Mouse (Mus musculus): ENCODE results near the gene Pde4b. TPM values are rescaled to one million over a fixed set of nuclear protein-coding genes. Genes with fewer than 3 reads are reported as not detected.
A peak's percentile ranks its signal among the peaks of the same experiment; 100 is the strongest.

Pde4b gene
- polyA plus RNA-seq, 1 experiment from 2014 or later, result 7.7 TPM

DNA sequence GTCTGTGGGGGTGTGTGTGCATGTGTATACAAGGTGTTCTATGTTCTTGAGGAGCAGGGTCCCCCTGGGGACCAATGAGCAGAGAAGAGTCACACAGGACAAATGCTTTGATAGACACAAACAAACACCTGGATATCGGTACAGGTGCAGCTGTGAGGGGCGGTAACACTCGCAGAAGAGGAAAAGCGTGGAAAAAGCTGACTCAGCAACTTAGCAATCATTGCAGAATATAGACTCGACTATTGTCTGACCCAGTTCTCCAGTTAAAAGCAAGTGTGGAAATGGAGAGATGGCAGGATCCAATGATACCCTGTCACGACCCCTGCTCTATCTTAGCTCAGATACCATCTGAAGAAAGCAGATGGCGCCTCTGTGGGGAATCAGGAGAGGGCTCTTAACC lies 391.5 kb downstream of the Pde4b start:
- H3K4me2 ChIP-seq (ENCODE audit: low read depth, low read length, severe bottlenecking), result no peak overlapping the region
- ATAC-seq (replicated peaks; ENCODE audit: low FRiP score) (no peak), DNase-seq (ENCODE audit: low spot score) (no peak)
- no peak overlapping the region for H3K4me3 ChIP-seq (ENCODE audit: low read depth, low read length)
- WGBS, result 91% methylated on average over 7 of the region's 7 CpGs
- no peak overlapping the region for H3K9ac ChIP-seq (ENCODE audit: low read length)
- no peaks in the 10 kb centered on the region for H3K4me1 ChIP-seq (replicated peaks; ENCODE audit: control insufficient read depth, insufficient read depth, low read length)
- no peaks in the 10 kb centered on the region for H3K27me3 ChIP-seq (ENCODE audit: control insufficient read depth, insufficient read depth, low read length)
- H3K36me3 ChIP-seq (ENCODE audit: control insufficient read depth, insufficient read depth, low read length), result no peaks in the 10 kb centered on the region
- H3K27ac ChIP-seq (ENCODE audit: low read depth, low read length), result no peak overlapping the region
- H3K9me3 ChIP-seq (ENCODE audit: control insufficient read depth, low read length), result no peaks in the 10 kb centered on the region

DNA sequence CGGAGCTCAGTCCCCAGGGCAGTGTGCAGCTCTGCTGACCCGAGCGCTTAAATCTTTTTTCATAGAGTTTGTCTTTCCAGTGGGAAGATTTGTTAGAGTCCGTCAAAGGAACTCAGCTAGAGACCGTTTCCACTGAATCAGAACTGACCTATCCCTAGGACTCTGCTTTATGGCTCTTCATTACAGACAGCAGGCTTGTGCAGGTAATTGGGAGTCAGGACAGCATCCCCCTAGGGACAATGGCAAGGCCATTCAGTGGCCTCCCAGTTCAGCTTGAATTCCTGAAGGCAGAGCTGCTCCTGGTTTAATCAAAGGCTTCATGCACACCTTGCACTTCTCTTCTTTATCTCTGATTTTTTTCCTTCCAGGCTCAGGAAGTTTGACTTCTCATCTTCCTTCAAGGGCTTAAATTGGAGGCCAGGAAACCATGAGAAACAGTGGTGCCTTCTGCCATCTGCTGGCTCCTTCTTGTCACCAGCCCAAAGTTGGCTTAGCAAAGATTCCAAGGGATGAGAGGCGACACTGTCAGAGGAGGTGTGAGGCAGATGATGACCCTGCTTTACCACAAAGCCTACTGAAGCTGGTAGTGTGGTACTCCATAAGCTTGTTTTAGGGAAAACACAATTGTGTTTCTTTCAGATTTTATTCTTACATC lies 393.6 kb downstream of the Pde4b start:
- no peaks in the 10 kb centered on the region for H3K9me3 ChIP-seq (ENCODE audit: control insufficient read depth, low read length)
- DNase-seq (ENCODE audit: low spot score) (no peak), ATAC-seq (replicated peaks; ENCODE audit: low FRiP score) (no peak)
- H3K27me3 ChIP-seq (ENCODE audit: control insufficient read depth, insufficient read depth, low read length), result no peaks in the 10 kb centered on the region
- no peak overlapping the region for H3K4me3 ChIP-seq (ENCODE audit: low read depth, low read length)
- 57% methylated on average over 6 of the region's 6 CpGs for WGBS
- H3K4me2 ChIP-seq (ENCODE audit: low read depth, low read length, severe bottlenecking), result no peak overlapping the region
- no peak overlapping the region for H3K27ac ChIP-seq (ENCODE audit: low read depth, low read length)
- H3K36me3 ChIP-seq (ENCODE audit: control insufficient read depth, insufficient read depth, low read length), result no peaks in the 10 kb centered on the region
- no peaks in the 10 kb centered on the region for H3K4me1 ChIP-seq (replicated peaks; ENCODE audit: control insufficient read depth, insufficient read depth, low read length)
- H3K9ac ChIP-seq (ENCODE audit: low read length), result no peak overlapping the region

DNA sequence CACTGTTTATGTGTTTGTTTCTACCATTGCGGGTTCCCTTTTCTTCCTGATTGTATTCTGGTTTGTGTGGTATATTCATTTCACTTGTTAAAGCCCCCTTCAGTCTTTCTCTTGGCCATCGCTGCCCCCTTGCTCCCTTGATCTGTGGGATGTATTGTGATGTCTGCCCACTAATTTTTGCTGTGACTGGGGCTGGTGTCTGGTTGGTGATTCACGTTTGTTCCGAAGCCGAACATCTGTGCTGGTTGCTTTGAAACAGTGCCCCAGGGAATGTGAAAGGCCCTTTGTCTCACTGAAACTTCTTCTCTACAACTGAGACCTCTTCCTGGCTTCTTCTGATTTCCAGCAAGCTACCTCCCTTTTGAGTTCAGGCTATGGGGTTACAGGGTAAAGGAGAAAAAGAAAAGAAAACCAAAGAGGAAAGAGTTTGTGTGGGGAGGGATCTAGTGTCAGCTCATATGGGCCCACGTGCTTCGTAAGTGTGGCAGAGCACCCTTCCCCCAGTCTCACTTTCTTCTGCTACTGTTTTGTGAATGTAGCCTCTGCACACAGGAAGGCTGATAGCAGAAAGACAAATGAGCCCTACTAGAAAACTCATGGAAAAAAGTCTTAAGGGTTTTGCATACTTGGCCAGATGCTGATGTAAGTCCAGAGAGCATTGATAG lies 396.1 kb downstream of the Pde4b start:
- Histone ChIP-seq H3K27ac (ENCODE audit: low read depth, low read length) (no peak overlapping the region), H3K9ac (ENCODE audit: low read length) (no peak overlapping the region), H3K9me3 (ENCODE audit: control insufficient read depth, low read length) (no peaks in the 10 kb centered on the region), H3K27me3 (ENCODE audit: control insufficient read depth, insufficient read depth, low read length) (no peaks in the 10 kb centered on the region), H3K4me2 (ENCODE audit: low read depth, low read length, severe bottlenecking) (no peak overlapping the region), H3K36me3 (ENCODE audit: control insufficient read depth, insufficient read depth, low read length) (no peaks in the 10 kb centered on the region), H3K4me1 (replicated peaks; ENCODE audit: control insufficient read depth, insufficient read depth, low read length) (no peaks in the 10 kb centered on the region; the same call in 1 of the 2 replicates), H3K4me3 (ENCODE audit: low read depth, low read length) (no peak overlapping the region)
- ATAC-seq (replicated peaks; ENCODE audit: low FRiP score), result no peak
- 46% methylated on average over 7 of the region's 7 CpGs for WGBS
- DNase-seq (ENCODE audit: low spot score), result no peak

DNA sequence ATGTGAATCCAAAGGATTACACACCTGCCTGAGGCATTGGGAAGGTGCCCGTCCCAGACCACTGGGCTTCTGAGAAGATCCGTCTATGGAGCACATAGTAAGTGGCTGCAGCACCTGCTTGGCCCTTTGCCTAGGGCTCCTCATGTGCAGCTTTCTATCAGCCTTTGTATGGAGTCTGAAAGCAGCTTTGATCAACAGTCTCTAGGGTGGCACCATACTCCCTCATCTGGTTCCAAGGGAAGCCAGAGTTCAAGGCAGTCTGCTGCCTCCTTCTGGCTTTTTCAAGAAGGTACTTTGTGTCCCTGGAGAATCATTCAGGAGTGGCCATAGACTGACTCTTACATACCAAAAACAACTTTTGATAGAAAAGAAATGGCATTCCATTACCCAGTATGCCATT lies 397.4 kb downstream of the Pde4b start:
- H3K36me3 ChIP-seq (ENCODE audit: control insufficient read depth, insufficient read depth, low read length), result no peaks in the 10 kb centered on the region
- H3K4me1 ChIP-seq (replicated peaks; ENCODE audit: control insufficient read depth, insufficient read depth, low read length), result no peaks in the 10 kb centered on the region; the same call in 1 of the 2 replicates
- 89% methylated on average over 2 of the region's 2 CpGs for WGBS
- no peak for ATAC-seq (replicated peaks; ENCODE audit: low FRiP score)
- no peaks in the 10 kb centered on the region for H3K9me3 ChIP-seq (ENCODE audit: control insufficient read depth, low read length)
- no peak for DNase-seq (ENCODE audit: low spot score)
- H3K4me2 ChIP-seq (ENCODE audit: low read depth, low read length, severe bottlenecking), result no peak overlapping the region
- no peaks in the 10 kb centered on the region for H3K27me3 ChIP-seq (ENCODE audit: control insufficient read depth, insufficient read depth, low read length)
- no peak overlapping the region for H3K9ac ChIP-seq (ENCODE audit: low read length)
- H3K27ac ChIP-seq (ENCODE audit: low read depth, low read length), result no peak overlapping the region
- H3K4me3 ChIP-seq (ENCODE audit: low read depth, low read length), result no peak overlapping the region

DNA sequence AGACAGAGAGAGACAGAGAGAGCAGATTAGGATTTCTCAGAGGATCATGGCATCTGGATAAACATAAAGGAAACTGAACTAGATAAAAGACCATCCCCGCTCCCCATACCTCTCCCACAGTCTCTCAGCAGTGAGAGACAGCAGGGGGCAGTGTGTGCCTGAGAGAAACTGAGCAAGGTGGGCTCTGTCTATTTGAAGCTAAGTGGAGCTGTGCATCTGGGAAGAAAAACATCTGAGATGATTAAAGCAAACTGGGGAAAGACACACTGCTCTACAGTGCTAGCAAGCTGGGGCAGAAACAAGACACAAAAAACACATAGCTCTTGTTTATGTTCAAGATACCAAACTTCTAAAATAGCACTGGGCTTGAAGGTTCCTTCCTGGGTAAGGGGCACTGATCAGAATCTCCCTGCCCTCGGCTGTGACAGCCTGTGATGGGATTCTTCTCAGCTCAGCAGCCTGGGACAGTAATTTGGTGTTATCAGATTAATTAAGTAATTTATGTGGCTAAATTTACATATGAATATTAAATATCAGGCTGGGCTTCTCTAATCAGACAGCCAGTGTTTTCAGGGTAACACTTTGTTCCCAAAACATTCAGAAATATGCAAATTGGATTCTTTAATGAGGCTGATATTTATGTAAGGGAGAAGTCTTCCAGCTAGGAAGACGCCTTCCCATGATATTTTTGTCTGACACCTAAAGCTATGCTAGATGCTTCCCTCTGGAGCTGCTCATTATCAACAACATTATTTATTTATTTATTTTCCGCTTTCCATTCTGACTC lies 399.0 kb downstream of the Pde4b start:
- Histone ChIP-seq H3K4me3 (ENCODE audit: low read depth, low read length) (no peak overlapping the region), H3K4me2 (ENCODE audit: low read depth, low read length, severe bottlenecking) (no peak overlapping the region), H3K9me3 (ENCODE audit: control insufficient read depth, low read length) (no peaks in the 10 kb centered on the region), H3K9ac (ENCODE audit: low read length) (no peak overlapping the region), H3K27me3 (ENCODE audit: control insufficient read depth, insufficient read depth, low read length) (no peaks in the 10 kb centered on the region), H3K4me1 (replicated peaks; ENCODE audit: control insufficient read depth, insufficient read depth, low read length) (no peaks in the 10 kb centered on the region; the same call in 1 of the 2 replicates), H3K36me3 (ENCODE audit: control insufficient read depth, insufficient read depth, low read length) (no peaks in the 10 kb centered on the region), H3K27ac (ENCODE audit: low read depth, low read length) (no peak overlapping the region)
- 46% methylated on average over 4 of the region's 4 CpGs for WGBS
- peak; percentile 60 for DNase-seq (ENCODE audit: low spot score)
- no peak for ATAC-seq (replicated peaks; ENCODE audit: low FRiP score)

DNA sequence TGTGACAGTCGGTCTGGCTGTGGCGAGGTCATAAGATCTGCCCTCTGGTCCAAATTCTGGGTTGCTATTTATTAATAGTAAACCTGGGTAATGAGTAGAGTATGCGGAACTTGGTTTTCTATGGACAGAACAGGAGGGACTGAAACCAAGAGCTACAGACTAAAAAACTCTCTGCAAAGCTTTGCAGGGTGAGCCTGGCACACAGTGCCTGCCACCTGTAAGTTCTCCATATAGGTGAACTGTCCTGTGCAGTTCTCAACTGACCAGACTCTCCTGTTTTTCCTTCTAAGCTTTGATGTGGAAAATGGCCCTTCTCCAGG lies 399.5 kb downstream of the Pde4b start:
- H3K4me1 ChIP-seq (replicated peaks; ENCODE audit: control insufficient read depth, insufficient read depth, low read length), result no peaks in the 10 kb centered on the region; the same call in 1 of the 2 replicates
- no peak overlapping the region for H3K27ac ChIP-seq (ENCODE audit: low read depth, low read length)

DNA sequence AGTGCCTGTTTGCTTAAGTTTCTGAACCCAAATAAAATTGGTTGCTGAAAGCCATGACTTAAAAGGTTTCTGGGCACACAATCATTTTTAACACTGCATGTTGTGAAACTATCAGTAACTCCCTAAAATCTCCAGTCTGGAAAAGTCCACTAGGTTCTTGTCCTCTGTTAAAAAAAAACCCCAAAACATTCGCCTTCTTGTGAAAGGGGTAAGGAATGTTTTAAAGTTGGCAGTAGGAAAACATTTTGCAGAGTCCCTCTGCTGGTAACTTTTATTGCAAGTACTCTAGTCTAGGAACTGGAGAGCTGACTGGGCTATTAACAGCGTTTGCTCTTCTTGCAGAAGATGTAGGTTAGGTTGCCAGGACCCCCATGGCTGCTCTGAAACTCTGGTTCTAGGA lies 400.7 kb downstream of the Pde4b start:
- no peaks in the 10 kb centered on the region for H3K27me3 ChIP-seq (ENCODE audit: control insufficient read depth, insufficient read depth, low read length)
- DNase-seq (ENCODE audit: low spot score) (no peak), ATAC-seq (replicated peaks; ENCODE audit: low FRiP score) (no peak)
- no peaks in the 10 kb centered on the region; the same call in 1 of the 2 replicates for H3K4me1 ChIP-seq (replicated peaks; ENCODE audit: control insufficient read depth, insufficient read depth, low read length)
- no peaks in the 10 kb centered on the region for H3K36me3 ChIP-seq (ENCODE audit: control insufficient read depth, insufficient read depth, low read length)
- WGBS, result 59% methylated on average over 2 of the region's 2 CpGs
- H3K9me3 ChIP-seq (ENCODE audit: control insufficient read depth, low read length), result no peaks in the 10 kb centered on the region
- H3K4me3 ChIP-seq (ENCODE audit: low read depth, low read length), result no peak overlapping the region
- H3K27ac ChIP-seq (ENCODE audit: low read depth, low read length), result no peak overlapping the region
- no peak overlapping the region for H3K4me2 ChIP-seq (ENCODE audit: low read depth, low read length, severe bottlenecking)
- H3K9ac ChIP-seq (ENCODE audit: low read length), result no peak overlapping the region

More for the DNA sequence above, 399.5 kb downstream of the Pde4b start:
- Histone ChIP-seq H3K36me3 (ENCODE audit: control insufficient read depth, insufficient read depth, low read length) (no peaks in the 10 kb centered on the region), H3K4me2 (ENCODE audit: low read depth, low read length, severe bottlenecking) (no peak overlapping the region), H3K4me3 (ENCODE audit: low read depth, low read length) (no peak overlapping the region), H3K27me3 (ENCODE audit: control insufficient read depth, insufficient read depth, low read length) (no peaks in the 10 kb centered on the region), H3K9me3 (ENCODE audit: control insufficient read depth, low read length) (no peaks in the 10 kb centered on the region), H3K9ac (ENCODE audit: low read length) (no peak overlapping the region)
- ATAC-seq (replicated peaks; ENCODE audit: low FRiP score) (no peak; the same call in 1 of the 2 replicates), DNase-seq (ENCODE audit: low spot score) (no peak)
- 83% methylated on average over 3 of the region's 3 CpGs for WGBS

DNA sequence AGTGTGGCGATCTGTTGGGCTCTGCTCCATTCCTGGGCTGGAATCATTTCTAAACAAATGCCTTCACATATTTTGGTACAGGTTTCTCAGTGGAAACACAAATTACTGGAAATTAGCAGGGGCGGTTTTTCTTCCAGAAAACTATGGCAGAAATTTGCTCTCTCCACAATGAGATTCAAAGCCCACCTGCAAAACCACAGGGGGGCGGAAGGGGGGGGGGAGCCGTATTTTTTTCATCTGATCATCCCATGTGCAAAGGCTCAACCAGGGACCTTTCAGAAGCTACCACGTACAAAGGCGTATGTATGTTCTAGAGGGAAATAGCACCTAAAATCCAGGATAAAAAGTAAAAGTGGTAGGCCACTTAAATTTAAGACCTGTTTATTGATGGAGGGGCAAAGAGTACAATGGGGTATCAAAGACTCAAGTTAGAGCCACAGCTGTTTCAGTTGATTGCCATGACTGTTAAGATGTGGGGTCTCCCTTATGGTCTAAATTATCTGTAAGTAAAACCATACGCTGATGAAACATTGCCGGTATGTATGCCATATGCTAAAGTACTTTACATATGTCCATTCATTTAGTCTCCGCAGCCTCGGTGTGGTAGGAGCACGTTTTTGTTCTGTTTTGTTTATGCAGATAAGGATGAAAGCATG lies 404.3 kb downstream of the Pde4b start:
- no peaks in the 10 kb centered on the region for H3K9me3 ChIP-seq (ENCODE audit: control insufficient read depth, low read length)
- WGBS, result 76% methylated on average over 11 of the region's 11 CpGs
- ATAC-seq (replicated peaks; ENCODE audit: low FRiP score) (no peak), DNase-seq (ENCODE audit: low spot score) (no peak)
- no peak overlapping the region for H3K4me3 ChIP-seq (ENCODE audit: low read depth, low read length)
- no peaks in the 10 kb centered on the region for H3K27me3 ChIP-seq (ENCODE audit: control insufficient read depth, insufficient read depth, low read length)
- H3K9ac ChIP-seq (ENCODE audit: low read length), result no peak overlapping the region
- H3K4me2 ChIP-seq (ENCODE audit: low read depth, low read length, severe bottlenecking), result no peak overlapping the region
- no peaks in the 10 kb centered on the region for H3K36me3 ChIP-seq (ENCODE audit: control insufficient read depth, insufficient read depth, low read length)
- no peak overlapping the region for H3K27ac ChIP-seq (ENCODE audit: low read depth, low read length)
- no peaks in the 10 kb centered on the region for H3K4me1 ChIP-seq (replicated peaks; ENCODE audit: control insufficient read depth, insufficient read depth, low read length)
